Mouse (Mus musculus) midbrain, embryonic 12.5 days (tissue): ENCODE measurements around the gene Zfp821. TPM values are rescaled to one million over a fixed set of nuclear protein-coding genes. Genes with fewer than 3 reads are reported as not detected.

ENCODE experiments used
- ATAC-seq: fragments of 200-750 bp; cut with Nextera tagmentation; 2 replicates; pipeline ENCODE4 v1.8.0; 2017; ENCODE audit warnings: low read depth, moderate TSS enrichment, moderate library complexity; ENCODE audit not compliant: low FRiP score
- H3K27ac ChIP-seq: fragments of 300-500 bp; sonication (generic); replicated peaks from 2 replicates; pipeline ENCODE4 v1.5.1; 2016; ENCODE audit warnings: mild to moderate bottlenecking
- H3K27me3 ChIP-seq: fragments of 300-500 bp; sonication (generic); 2 replicates; pipeline ENCODE4 v1.6.1; 2016; ENCODE audit warnings: mild to moderate bottlenecking
- H3K36me3 ChIP-seq: fragments of 300-500 bp; sonication (generic); 2 replicates; pipeline ENCODE4 v1.6.1; 2016
- H3K4me1 ChIP-seq: fragments of 300-500 bp; sonication (generic); 2 replicates; pipeline ENCODE4 v1.6.1; 2016
- H3K4me2 ChIP-seq: fragments of 300-500 bp; sonication (generic); replicated peaks from 2 replicates; pipeline ENCODE4 v1.6.1; 2016; ENCODE audit warnings: mild to moderate bottlenecking, moderate library complexity
- H3K4me3 ChIP-seq: fragments of 300-500 bp; sonication (generic); 2 replicates; pipeline ENCODE4 v1.5.1; 2016; ENCODE audit warnings: mild to moderate bottlenecking
- H3K9ac ChIP-seq: fragments of 300-500 bp; sonication (generic); replicated peaks from 2 replicates; pipeline ENCODE4 v1.6.1; 2016; ENCODE audit warnings: mild to moderate bottlenecking, moderate library complexity
- H3K9me3 ChIP-seq: fragments of 300-500 bp; sonication (generic); 2 replicates; pipeline ENCODE4 v1.6.1; 2016; ENCODE audit warnings: mild to moderate bottlenecking
- WGBS: fragments of 180-500 bp; shearing (Covaris S2); methylation state at CpG from one replicate; pipeline ENCODE4 v1.1.7; 2016; 5-methylcytosine and 5-hydroxymethylcytosine counted together
- polyA plus RNA-seq: library from polyadenylated mRNA; unstranded; fragments of >200 nt; fragmentation: Nextera tagmentation; extraction: Ambion mirVana; gene quantifications from 2 replicates; pipeline ENCODE4 v1.2.1, GENCODE M21; 2016

Zfp821 gene
- 74.6 and 80.7 TPM in 2 replicates for polyA plus RNA-seq

GRCm38 (mm10) chr8:109705320-109706075 is at the start of gene Zfp821:
Zfp821 (plus strand) TSS chr8:109705546.
- WGBS, result under 1% methylated on average over 85 of the region's 100 CpGs
- no peaks in the 10 kb centered on the region for H3K9me3 ChIP-seq
- H3K27ac ChIP-seq, result peak within 1 kb of the TSS; percentile 96
- H3K4me1 ChIP-seq, result peaks cover 31% of the 10 kb centered on the region
- ATAC-seq, result peak; percentile 86
- H3K36me3 ChIP-seq, result peaks cover 32% of the 10 kb centered on the region
- H3K4me3 ChIP-seq, result peak within 1 kb of the TSS; percentile 95
- peaks cover 15% of the 10 kb centered on the region for H3K27me3 ChIP-seq
- peak within 1 kb of the TSS; percentile 90 for H3K4me2 ChIP-seq
- peak within 1 kb of the TSS; percentile 99 for H3K9ac ChIP-seq

DNA sequence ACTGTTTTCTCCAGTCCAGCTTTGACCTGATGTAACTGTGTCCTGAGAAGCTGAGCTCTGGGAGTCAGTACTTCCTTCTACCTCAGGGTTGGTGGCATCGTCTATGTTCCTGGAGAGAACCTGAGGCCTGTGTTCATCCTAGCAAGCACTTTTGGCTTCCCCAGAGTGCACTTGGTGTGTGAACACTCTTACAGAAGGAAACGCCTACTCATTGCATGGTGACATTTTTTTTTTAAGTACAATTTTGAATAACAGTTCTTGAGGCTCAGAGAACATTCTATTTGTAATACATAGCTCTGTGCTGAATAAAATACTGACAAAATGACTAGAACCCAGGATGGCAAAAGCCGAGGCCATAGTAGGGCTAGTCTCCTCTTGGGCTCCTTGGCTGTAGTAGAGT is 48.5 kb upstream of the Zfp821 start:
- 84% methylated on average over 3 of the region's 3 CpGs for whole genome bisulfite sequencing
- Histone ChIP-seq H3K36me3 (no peaks in the 10 kb centered on the region), H3K4me3 (no peak overlapping the region), H3K4me2 (no peak overlapping the region), H3K9me3 (no peaks in the 10 kb centered on the region), H3K9ac (no peak overlapping the region), H3K4me1 (no peaks in the 10 kb centered on the region), H3K27ac (no peak overlapping the region), H3K27me3 (no peaks in the 10 kb centered on the region)
- no peak for ATAC-seq

- no peak for ATAC-seq
- 90% methylated on average over 3 of the region's 3 CpGs for WGBS
Measured at GRCm38 (mm10) chr8:109662328-109662727, 43.0 kb upstream of the Zfp821 start.

GRCm38 (mm10) chr8:109666616-109667015 is 38.7 kb upstream of the Zfp821 start:
- 87% methylated on average over 5 of the region's 5 CpGs for WGBS
- H3K4me2 ChIP-seq, result no peak overlapping the region
- H3K4me3 ChIP-seq, result no peak overlapping the region
- H3K36me3 ChIP-seq, result peaks cover 48% of the 10 kb centered on the region
- H3K27ac ChIP-seq, result no peak overlapping the region
- no peak overlapping the region for H3K9ac ChIP-seq
- H3K4me1 ChIP-seq, result no peaks in the 10 kb centered on the region
- H3K9me3 ChIP-seq, result no peaks in the 10 kb centered on the region
- ATAC-seq, result no peak
- H3K27me3 ChIP-seq, result no peaks in the 10 kb centered on the region

More at GRCm38 (mm10) chr8:109662328-109662727, 43.0 kb upstream of the Zfp821 start:
- Histone ChIP-seq H3K27ac (no peak overlapping the region), H3K4me2 (no peak overlapping the region), H3K4me1 (no peaks in the 10 kb centered on the region), H3K27me3 (no peaks in the 10 kb centered on the region), H3K36me3 (peaks cover 5% of the 10 kb centered on the region; the same call in 1 of the 2 replicates), H3K9ac (no peak overlapping the region), H3K4me3 (no peak overlapping the region), H3K9me3 (no peaks in the 10 kb centered on the region)

DNA sequence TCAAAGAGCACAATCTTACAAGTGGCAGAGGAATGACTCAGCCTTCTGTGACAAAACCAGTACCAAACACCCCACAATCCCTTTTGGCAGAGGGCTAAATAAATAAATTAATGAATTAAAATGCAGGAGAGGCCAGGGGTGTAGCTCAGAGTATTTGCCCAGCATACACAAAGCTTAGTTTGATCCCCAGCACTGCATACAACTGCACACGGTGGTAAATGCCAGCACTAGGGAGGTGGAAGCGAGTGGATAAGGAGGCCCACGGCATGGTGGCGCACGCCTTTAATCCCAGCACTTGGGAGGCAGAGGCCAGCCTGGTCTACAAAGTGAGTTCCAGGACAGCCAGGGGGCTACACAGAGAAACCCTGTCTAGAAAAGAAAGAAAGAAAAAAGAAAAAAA is 32.7 kb upstream of the Zfp821 start:
- ATAC-seq, result no peak
- 84% methylated on average over 5 of the region's 5 CpGs for WGBS
- H3K27ac ChIP-seq, result no peak overlapping the region

GRCm38 (mm10) chr8:109673596-109673995 is 31.8 kb upstream of the Zfp821 start:
- Histone ChIP-seq H3K36me3 (peaks cover 97% of the 10 kb centered on the region), H3K27ac (no peak overlapping the region), H3K4me3 (no peak overlapping the region), H3K9me3 (no peaks in the 10 kb centered on the region), H3K9ac (no peak overlapping the region), H3K4me2 (no peak overlapping the region), H3K4me1 (no peaks in the 10 kb centered on the region), H3K27me3 (no peaks in the 10 kb centered on the region)
- ATAC-seq, result no peak
- WGBS, result 87% methylated on average over 2 of the region's 2 CpGs

More for the DNA sequence above, 32.7 kb upstream of the Zfp821 start:
- Histone ChIP-seq H3K4me1 (no peaks in the 10 kb centered on the region), H3K9ac (no peak overlapping the region), H3K4me2 (no peak overlapping the region), H3K9me3 (no peaks in the 10 kb centered on the region), H3K4me3 (no peak overlapping the region), H3K36me3 (peaks cover 97% of the 10 kb centered on the region), H3K27me3 (no peaks in the 10 kb centered on the region)

DNA sequence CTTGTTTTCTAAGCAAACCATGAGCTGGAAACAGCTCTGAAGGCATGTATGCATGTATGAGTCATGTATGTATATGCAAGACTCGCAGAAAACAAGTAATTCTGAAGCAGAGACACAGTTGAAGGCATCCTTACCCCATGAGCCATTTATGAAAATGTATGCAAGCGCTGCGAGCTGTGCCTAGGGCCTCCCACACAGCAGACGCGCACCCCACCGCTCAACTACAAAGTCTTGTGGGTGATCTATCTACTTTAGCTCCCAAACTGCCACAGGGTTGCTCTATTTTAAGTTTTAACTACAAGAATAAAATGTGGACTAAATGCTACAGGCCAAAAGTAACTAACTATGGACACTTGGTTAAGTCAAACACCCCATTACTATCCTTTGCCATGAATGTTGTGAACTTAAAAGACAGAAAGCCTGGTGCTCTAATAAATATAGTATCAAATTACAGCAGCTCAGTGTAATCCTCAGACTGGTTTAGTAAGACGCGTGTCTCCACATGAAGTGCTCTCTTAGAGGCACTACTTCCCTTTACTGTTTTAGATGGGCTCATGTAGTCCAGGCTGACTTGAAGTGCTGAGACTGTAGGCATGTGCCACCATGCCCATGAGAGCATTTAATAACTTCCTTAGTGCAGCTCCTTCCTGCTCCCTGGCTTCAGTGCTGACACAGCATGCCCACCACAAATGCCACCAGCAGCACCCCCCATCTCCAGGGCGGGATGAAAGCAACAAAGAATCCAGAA is 29.3 kb upstream of the Zfp821 start:
- H3K4me1 ChIP-seq, result no peaks in the 10 kb centered on the region
- peaks cover 93% of the 10 kb centered on the region for H3K36me3 ChIP-seq
- H3K27ac ChIP-seq, result no peak overlapping the region
- H3K9ac ChIP-seq, result no peak overlapping the region
- 94% methylated on average over 9 of the region's 9 CpGs for WGBS
- no peaks in the 10 kb centered on the region for H3K9me3 ChIP-seq
- H3K4me2 ChIP-seq, result no peak overlapping the region
- H3K27me3 ChIP-seq, result no peaks in the 10 kb centered on the region
- no peak overlapping the region for H3K4me3 ChIP-seq
- no peak for ATAC-seq

- Histone ChIP-seq H3K27me3 (no peaks in the 10 kb centered on the region), H3K4me3 (no peak overlapping the region), H3K27ac (no peak overlapping the region), H3K9me3 (no peaks in the 10 kb centered on the region), H3K4me1 (no peaks in the 10 kb centered on the region), H3K9ac (no peak overlapping the region), H3K36me3 (peaks cover 64% of the 10 kb centered on the region), H3K4me2 (no peak overlapping the region)
- ATAC-seq, result no peak
- 86% methylated on average over 3 of the region's 3 CpGs for WGBS
Measured at GRCm38 (mm10) chr8:109681535-109681934, 23.8 kb upstream of the Zfp821 start.

- Histone ChIP-seq H3K36me3 (peaks cover 59% of the 10 kb centered on the region), H3K4me1 (no peaks in the 10 kb centered on the region), H3K9ac (no peak overlapping the region), H3K9me3 (no peaks in the 10 kb centered on the region), H3K27me3 (no peaks in the 10 kb centered on the region), H3K27ac (no peak overlapping the region), H3K4me2 (no peak overlapping the region), H3K4me3 (no peak overlapping the region)
- no peak for ATAC-seq
- WGBS, result 94% methylated on average over 5 of the region's 5 CpGs
Measured at GRCm38 (mm10) chr8:109682120-109682519, 23.2 kb upstream of the Zfp821 start.

GRCm38 (mm10) chr8:109687248-109687647 is 18.1 kb upstream of the Zfp821 start:
- peaks cover 19% of the 10 kb centered on the region for H3K4me1 ChIP-seq
- 93% methylated on average over 5 of the region's 5 CpGs for WGBS
- H3K36me3 ChIP-seq, result peaks cover 17% of the 10 kb centered on the region
- no peak overlapping the region for H3K4me2 ChIP-seq
- no peaks in the 10 kb centered on the region for H3K9me3 ChIP-seq
- H3K27ac ChIP-seq, result no peak overlapping the region
- H3K4me3 ChIP-seq, result no peak overlapping the region
- no peak overlapping the region for H3K9ac ChIP-seq
- no peak for ATAC-seq
- no peaks in the 10 kb centered on the region for H3K27me3 ChIP-seq

GRCm38 (mm10) chr8:109691769-109692168 is 13.6 kb upstream of the Zfp821 start:
- H3K9ac ChIP-seq, result peak overlapping the region; percentile 94; the same call in 1 of the 2 replicates
- peak overlapping the region; percentile 62 for H3K4me2 ChIP-seq
- H3K27me3 ChIP-seq, result peaks cover 7% of the 10 kb centered on the region
- 56% methylated on average over 5 of the region's 5 CpGs for WGBS
- H3K4me3 ChIP-seq, result peak overlapping the region; percentile 94
- no peak overlapping the region for H3K27ac ChIP-seq
- peaks cover 23% of the 10 kb centered on the region for H3K4me1 ChIP-seq
- H3K36me3 ChIP-seq, result 0 out of 2 replicates have a peak, but pooled peaks cover 4% of the 10 kb centered on the region
- no peaks in the 10 kb centered on the region for H3K9me3 ChIP-seq
- no peak for ATAC-seq
